Mouse (Mus musculus) bone marrow, adult 2 months (tissue): ENCODE measurements around the gene Ccdc40. TPM values are rescaled to one million over a fixed set of nuclear protein-coding genes. Genes with fewer than 3 reads are reported as not detected.

ENCODE experiments used
- H3K27ac ChIP-seq: fragments of 200-500 bp; 2 replicates; pipeline ENCODE4 v1.5.1; 2012; ENCODE audit warnings: low read depth, mild to moderate bottlenecking, control low read depth, inconsistent platforms, low read length; ENCODE audit not compliant: control insufficient read depth, poor library complexity, insufficient read depth
- H3K4me1 ChIP-seq: fragments of 200-500 bp; 2 replicates; pipeline ENCODE4 v1.6.1; 2011; ENCODE audit warnings: low read length; ENCODE audit not compliant: control insufficient read depth, insufficient read depth
- H3K4me3 ChIP-seq: fragments of 200-500 bp; replicated peaks from 2 replicates; pipeline ENCODE3; 2011; ENCODE audit warnings: mild to moderate bottlenecking, low read depth, low read length, control low read depth; ENCODE audit not compliant: control insufficient read depth
- CTCF ChIP-seq: fragments of 200-500 bp; IDR thresholded peaks from 2 replicates; pipeline ENCODE4 v1.5.1; 2011; ENCODE audit warnings: low read length, control low read depth; ENCODE audit not compliant: control insufficient read depth, insufficient read depth
- POLR2A ChIP-seq: fragments of 200-500 bp; IDR thresholded peaks from 2 replicates; pipeline ENCODE4 v1.6.1; 2011; ENCODE audit warnings: low read depth, mild to moderate bottlenecking, control low read depth, low read length, borderline replicate concordance; ENCODE audit not compliant: control insufficient read depth
- WGBS: fragments of 180-500 bp; shearing (Covaris S2); methylation state at CpG from one replicate; pipeline ENCODE4 v1.1.7; 2018; 5-methylcytosine and 5-hydroxymethylcytosine counted together
- polyA plus RNA-seq: library from polyadenylated mRNA; stranded (reverse); fragments of >200 nt; gene quantifications from 2 replicates; pipeline ENCODE4 v1.2.4, GENCODE M21; 2011; ENCODE audit warnings: low replicate concordance; ENCODE audit not compliant: missing spikeins, insufficient read depth, insufficient read length

Gene Ccdc40
- polyA plus RNA-seq, 1 experiment = 0.90 TPM

DNA sequence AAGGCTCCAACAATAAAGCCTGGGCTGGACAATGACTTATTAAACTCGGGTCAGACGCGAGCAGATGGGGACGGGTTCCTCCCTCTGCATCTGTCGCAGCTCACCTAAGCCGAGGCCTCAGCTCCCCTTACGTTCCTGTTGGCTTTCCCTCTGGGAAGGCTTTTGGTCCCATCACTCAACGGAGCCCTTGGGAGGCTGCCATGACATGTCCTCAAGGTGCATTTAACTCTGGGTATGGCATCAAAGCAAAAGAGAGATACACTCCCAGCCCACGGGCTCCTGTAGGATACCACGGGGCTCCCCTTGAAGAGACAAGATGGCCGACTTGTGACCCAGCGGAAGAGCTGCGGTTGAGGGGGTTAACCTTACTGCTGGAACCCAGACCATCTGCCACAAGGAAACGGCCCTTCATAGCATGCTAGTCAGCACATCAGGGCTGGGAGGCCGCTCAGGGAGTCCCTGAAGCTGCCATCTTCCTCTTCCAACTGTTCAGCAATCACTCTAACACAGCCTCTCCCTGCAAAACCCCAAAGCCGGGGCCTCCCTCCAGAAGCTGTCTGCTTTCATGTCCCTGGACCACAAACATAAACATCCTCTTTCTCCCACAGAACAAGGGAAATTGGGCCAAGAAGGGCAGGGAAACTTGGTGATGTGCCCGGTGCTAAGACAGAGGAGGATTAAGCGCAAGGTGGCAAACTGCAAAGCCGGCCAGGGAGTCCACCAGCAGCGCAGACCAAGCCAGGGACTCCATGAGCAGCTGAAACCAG is 5.1 kb upstream of the Ccdc40 start:
- TF ChIP-seq CTCF (no peak), POLR2A (no peak)
- no peak overlapping the region for H3K4me3 ChIP-seq
- H3K4me1 ChIP-seq = no peaks in the 10 kb centered on the region
- WGBS = 75% methylated on average over 20 of the region's 20 CpGs
- H3K27ac ChIP-seq = no peak overlapping the region

DNA sequence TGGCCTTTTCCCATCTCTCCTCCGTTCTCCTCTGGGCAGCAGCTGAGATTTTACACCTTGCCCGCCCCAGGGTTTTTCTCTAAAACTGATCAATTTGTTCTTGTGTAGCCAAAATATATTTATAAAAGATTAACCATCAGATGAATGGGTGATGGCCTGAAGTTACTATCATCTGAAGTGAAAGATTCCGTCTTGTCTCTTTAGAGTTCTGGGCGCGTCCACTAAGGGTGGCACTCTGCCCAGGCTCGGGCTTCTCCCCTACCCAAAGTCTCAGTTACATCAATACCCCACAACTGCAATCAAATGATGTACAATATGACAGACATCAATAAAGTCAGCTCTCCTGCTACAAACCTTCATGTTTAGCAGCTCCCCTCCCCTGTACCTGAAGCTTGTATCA is 3.4 kb upstream of the Ccdc40 start:
- TF ChIP-seq POLR2A (no peak), CTCF (no peak)
- Histone ChIP-seq H3K27ac (no peak overlapping the region), H3K4me1 (no peaks in the 10 kb centered on the region), H3K4me3 (no peak overlapping the region)
- 81% methylated on average over 6 of the region's 6 CpGs for WGBS

DNA sequence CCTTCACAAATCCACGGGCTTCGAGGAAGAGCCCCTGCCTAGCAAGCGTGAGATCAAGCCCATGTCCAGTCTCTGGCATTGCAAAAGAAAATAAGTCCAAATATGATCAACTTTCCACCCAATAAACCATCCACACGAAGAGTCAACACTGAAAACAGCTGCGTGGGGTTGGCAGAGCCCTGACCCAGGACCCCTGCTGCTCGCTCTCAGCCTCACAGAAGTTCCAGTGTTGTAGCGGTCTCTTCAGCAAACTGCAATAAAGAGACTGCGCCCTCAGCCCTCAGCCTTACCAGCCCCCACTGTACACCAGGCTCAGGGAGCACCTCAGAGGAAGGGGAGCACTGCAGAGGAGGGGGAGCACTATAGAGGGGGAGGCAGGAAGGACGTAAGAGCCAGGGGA is 2.7 kb upstream of the Ccdc40 start:
- Histone ChIP-seq H3K27ac (no peak overlapping the region), H3K4me3 (no peak overlapping the region), H3K4me1 (no peaks in the 10 kb centered on the region)
- 78% methylated on average over 9 of the region's 9 CpGs for WGBS
- TF ChIP-seq CTCF (no peak), POLR2A (no peak)

DNA sequence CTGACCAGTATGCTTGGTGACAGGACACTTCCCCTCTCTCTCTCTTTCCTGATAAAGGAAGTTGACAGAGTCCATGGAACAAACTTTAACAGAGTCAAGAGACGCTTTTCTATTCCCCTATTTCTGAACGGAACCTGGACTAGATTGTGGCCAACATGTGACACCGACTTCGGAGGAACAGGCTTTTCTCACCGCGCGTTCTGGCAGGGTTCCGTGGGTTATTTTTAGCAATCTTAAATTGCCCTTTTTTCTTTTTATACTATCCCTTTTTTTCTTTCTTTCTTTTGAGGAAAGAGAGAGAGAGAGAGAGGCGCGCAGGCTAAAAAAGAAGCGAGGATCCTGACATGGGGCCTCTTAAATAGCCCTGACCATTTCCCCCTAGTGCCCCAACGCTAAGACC is 781 bp upstream of the Ccdc40 start:
- WGBS = 2% methylated on average over 12 of the region's 12 CpGs
- no peak overlapping the region for H3K27ac ChIP-seq
- no peaks in the 10 kb centered on the region for H3K4me1 ChIP-seq
- TF ChIP-seq POLR2A (no peak), CTCF (no peak)
- no peak overlapping the region for H3K4me3 ChIP-seq

DNA sequence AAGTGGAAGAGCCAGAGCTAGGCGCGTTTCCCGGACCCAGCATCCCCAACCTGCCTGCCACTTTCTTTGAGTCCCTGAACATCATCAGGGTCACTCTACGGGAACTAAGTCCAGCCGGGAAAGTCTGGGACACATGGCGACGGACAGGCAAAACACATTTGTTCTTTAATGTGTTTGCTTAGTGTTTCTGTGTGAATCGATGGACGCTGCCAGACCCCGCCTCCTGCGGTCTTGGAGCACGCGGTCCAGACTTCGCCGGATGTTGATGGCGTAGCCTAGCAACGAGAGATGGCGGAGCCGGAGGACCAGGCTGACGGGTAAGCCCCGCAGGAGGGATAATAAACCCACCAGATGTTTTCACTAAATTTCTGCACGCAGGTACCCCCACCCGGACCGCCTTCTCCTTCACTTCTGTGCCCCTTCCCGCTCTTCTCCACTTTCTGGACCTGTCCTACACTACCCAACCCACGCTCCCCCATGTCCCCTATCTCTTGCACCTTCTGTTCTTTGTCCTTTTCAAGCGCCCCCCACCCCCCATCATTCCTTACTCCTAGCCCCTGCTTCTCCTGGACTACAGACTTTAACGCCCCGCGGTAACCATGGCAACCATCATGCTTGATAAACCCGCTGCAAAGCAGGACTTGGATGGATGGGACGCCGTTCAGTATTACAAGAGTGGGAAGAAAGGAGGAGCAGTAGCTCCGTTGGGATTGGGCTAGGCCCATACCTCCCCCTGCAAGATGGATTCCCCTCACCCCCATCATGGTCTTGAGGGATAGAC is 664 bp downstream of the Ccdc40 start:
- Histone ChIP-seq H3K4me3 (no peak overlapping the region), H3K27ac (no peak overlapping the region), H3K4me1 (no peaks in the 10 kb centered on the region)
- WGBS = 5% methylated on average over 34 of the region's 34 CpGs
- TF ChIP-seq POLR2A = no peak
- no peak for TF ChIP-seq CTCF

DNA sequence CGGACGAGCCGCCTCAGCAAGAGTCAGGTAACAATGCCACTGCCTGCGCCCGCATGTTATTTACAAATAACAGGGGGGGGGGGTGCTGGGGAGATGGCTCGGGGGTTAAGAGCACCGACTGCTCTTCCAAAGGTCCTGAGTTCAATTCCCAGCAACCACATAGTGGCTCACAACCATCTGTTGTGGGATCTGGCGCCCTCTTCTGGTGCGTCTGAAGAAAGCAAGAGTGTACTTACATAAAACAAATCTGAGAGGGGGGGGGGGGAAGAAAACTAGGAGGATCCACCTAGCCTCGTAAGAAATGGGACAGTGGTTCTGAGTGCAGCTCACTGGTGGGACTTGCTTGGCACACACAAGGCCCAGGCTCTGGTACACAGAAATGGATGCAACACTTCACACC is 6.4 kb downstream of the Ccdc40 start:
- no peak overlapping the region for H3K4me3 ChIP-seq
- TF ChIP-seq POLR2A (no peak), CTCF (no peak)
- WGBS = 78% methylated on average over 10 of the region's 10 CpGs
- 0 out of 2 replicates have a peak, but pooled peaks cover 2% of the 10 kb centered on the region for H3K4me1 ChIP-seq
- H3K27ac ChIP-seq = no peak overlapping the region

DNA sequence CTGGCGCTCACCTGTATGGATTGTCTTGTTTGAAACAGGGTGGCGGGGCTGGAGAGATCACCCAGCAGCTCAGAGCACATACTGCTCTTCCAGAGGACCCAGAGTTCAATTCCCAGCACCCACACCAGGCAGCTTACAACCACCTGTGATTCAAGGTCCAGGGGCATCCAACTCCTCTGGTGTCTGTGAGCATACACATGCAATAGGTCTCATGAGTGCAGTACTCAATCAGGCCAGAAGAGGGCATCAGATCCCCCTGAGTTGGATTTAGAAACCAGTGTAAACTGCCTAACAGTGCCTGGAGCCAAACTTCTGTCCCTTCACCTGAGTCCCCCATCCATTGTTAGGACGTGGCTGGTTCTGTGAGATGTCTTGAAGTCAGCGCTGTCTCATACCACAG is 7.2 kb downstream of the Ccdc40 start:
- 0 out of 2 replicates have a peak, but pooled peaks cover 2% of the 10 kb centered on the region for H3K4me1 ChIP-seq
- H3K27ac ChIP-seq = no peak overlapping the region
- 74% methylated on average over 4 of the region's 4 CpGs for WGBS

DNA sequence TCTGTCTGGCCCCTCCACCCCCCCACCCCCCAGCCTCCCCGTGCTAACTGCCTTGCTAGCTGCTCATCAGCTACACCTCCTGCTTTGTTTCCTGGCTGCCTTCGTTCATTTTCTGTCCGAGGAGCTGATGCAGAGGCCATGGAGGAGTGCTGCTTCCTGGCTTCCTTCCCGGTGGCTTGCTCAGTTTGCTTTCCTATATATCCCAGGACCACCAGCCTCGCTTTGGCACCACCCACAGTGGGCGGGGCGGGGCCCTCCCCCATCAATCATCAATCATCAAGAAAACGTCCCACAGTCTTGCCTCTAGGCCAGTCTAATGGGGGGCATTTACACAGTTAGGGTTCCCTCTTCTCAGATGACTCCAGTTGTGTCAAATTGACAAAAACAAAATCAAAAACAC is 8.0 kb downstream of the Ccdc40 start:
- no peak for TF ChIP-seq POLR2A
- TF ChIP-seq CTCF = no peak
- no peak overlapping the region for H3K27ac ChIP-seq
- 0 out of 2 replicates have a peak, but pooled peaks cover 2% of the 10 kb centered on the region for H3K4me1 ChIP-seq
- no peak overlapping the region for H3K4me3 ChIP-seq
- 49% methylated on average over 8 of the region's 8 CpGs for WGBS

More for the DNA sequence above, 7.2 kb downstream of the Ccdc40 start:
- H3K4me3 ChIP-seq = no peak overlapping the region
- TF ChIP-seq CTCF (peak; percentile 39; the same call in 1 of the 2 replicates), POLR2A (no peak)

DNA sequence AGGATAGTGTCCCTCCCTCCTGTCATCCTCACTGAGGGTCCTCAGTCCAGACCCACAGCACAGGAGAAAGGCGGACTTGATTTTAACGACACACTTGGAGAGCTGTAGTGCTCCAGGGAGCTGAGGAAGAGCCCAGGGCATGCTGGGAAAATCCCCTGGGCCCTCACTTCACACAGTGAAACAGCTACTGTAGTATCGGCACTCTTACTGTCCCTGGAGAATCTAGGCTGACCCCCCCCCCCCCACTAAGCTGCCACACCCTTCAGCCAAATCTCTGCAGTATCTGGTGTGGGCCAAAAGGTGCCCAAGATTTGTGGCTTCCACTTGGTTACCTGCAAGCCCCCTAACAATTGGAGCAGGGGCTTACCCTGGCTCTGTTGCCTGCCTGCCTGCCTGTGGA is 8.6 kb downstream of the Ccdc40 start:
- Histone ChIP-seq H3K27ac (no peak overlapping the region), H3K4me1 (0 out of 2 replicates have a peak, but pooled peaks cover 2% of the 10 kb centered on the region), H3K4me3 (no peak overlapping the region)
- 68% methylated on average over 3 of the region's 3 CpGs for WGBS
- no peak for TF ChIP-seq POLR2A
- no peak for TF ChIP-seq CTCF
